Mouse (Mus musculus) cerebellum, adult 2 months (tissue): ENCODE results near the gene Tfdp1.

Source experiments
- CTCF ChIP-seq: fragments of 200-500 bp; IDR thresholded peaks from 2 replicates; pipeline ENCODE4 v1.5.1; 2011; ENCODE audit warnings: low read depth, mild to moderate bottlenecking, control low read depth, low read length, moderate library complexity, borderline replicate concordance; ENCODE audit not compliant: insufficient read depth
- POLR2A ChIP-seq: fragments of 200-500 bp; IDR thresholded peaks from 2 replicates; pipeline ENCODE4 v1.6.1; 2011; ENCODE audit warnings: low read length, control low read depth, borderline replicate concordance; ENCODE audit not compliant: insufficient read depth

DNA sequence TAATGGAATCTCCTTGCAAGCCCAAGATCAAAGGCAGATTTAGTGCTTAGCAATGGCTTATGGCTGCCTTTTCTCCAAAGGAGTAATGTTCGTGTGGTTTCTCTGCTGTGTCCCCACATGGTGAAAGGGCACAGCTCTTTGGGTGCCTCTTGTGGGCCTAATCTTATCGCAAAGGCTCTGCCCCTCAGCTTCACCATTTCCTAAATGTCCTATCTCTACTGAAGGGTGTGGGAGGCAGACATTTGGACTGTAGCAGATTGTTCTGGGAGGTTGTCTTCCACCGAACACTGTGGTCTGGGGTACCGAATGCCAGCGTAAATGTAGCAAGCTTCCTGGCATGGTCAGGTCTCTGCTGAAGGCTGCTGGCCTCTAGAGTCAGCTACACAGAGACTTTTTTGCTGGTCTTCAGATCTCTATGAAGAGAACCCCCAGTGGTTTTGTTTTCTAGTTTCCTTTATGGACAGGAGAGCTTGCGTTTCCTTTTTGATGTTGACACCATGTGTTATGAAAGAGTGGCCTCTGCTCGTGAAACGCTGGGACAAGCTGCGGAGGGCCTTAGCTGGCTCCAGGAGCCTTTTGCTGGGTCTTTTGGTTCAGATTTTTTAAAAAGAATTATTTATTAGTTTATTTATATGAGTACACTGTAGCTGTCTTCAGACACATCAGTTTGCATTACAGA is 14.7 kb downstream of the Tfdp1 start:
- TF ChIP-seq CTCF, result no peak
- no peak for TF ChIP-seq POLR2A
